Mouse (Mus musculus) retina, embryonic 14.5 days (tissue): ENCODE data around the gene Slc34a1.

Source experiments
- DNase-seq: peaks from one replicate; pipeline ENCODE4 v3.0.0-alpha.2; 2015; ENCODE audit warnings: low spot score

Slc34a1 gene

DNA sequence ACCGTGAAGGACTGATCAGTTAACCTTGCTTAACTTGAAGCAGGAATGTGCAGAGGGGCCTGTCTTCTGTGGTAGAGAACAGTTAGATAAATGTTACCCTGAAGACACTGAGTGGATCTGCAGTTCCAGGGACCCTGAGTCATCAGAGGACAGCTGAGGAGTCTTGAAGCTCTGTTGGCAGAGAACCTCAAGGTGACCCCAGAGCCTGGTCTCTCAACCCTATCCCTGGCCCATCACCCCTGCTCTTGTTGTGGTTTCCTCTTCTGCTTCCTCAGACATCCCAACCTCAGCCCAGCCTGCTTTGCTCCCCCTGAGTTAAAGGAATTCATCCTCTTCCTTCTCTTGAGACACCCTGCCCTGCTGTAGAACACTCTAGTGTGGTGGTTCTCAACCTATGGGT lies at the start of gene Slc34a1:
Slc34a1 (plus strand) TSS at position 100 of the 400 bp plus-strand sequence.
- no peak for DNase-seq

DNA sequence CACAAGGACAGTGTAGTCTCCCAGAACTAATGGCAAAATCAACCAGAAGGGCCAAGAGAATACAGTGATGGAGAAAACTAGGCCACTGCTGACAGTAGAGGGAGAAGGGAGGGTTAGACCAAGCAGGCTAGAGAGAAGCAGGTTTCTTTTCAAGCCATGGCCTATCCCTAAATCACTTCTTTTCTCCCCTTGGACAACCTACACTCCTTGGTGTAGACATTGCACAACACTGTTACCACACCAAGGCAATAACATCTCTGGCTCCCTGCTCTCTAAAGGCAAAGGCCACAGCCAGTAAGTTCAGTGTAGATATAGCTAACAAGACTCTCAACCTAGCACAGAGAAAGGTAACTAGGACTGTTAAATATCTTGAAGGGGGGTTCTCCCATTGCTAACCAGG lies 36.8 kb upstream of the Slc34a1 start:
- no peak for DNase-seq

DNA sequence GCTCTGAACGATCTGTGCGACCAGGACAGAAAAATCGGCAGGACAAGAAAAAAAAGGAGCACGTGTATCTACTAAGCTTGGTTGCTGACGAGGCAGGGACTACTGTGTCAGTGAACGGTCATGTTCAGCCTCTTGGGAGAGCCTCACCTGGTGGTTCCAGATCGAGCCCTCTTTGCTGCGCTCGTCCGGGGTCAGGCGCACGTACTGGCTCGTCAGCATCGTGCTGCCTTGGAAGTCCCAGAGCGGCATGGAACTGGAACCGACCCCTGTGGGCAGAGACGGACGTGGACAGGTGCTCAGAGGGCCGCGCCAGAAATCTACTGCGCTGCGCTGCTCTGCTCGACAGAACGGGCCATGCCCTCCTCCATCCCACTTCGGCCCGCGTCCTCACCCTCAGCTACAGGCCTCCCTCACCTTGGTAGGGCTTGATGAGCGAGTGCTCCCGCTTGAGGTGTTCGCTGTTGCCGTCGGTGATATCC lies 36.0 kb upstream of the Slc34a1 start:
- no peak for DNase-seq

DNA sequence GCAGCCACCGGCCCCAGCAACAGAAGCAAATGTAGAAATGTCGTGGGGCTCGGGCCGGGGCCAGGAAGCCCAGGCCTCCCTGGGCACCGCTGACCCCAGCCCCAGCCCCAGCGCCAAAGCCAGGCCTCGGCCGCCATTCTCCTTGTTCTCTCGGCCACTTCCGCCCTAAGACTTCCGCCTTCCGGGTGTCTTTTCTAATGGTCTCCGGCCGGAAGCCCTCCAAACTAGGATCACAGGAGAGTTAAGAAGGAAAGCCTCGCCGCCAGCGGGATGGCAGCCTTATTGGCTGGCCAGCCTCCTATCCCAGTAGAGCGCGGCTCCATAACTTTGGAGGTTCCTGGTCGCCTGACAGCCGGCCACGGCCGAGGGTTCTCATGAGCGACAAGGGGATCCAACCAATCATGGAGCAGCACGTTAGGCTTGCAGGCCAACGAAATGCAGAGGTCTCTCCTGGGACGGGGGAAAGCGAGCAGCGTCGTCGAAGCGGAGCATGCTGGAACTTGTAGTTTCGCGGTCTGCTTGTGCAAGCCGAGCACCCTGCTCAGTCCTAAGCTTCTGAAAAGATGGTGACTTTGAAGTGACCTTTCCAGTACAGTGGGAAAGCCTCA lies 35.4 kb upstream of the Slc34a1 start, which contains the start of gene Lman2:
Lman2 (minus strand) TSS at position 331 of the 608 bp plus-strand sequence.
- peak; percentile 97 for DNase-seq

DNA sequence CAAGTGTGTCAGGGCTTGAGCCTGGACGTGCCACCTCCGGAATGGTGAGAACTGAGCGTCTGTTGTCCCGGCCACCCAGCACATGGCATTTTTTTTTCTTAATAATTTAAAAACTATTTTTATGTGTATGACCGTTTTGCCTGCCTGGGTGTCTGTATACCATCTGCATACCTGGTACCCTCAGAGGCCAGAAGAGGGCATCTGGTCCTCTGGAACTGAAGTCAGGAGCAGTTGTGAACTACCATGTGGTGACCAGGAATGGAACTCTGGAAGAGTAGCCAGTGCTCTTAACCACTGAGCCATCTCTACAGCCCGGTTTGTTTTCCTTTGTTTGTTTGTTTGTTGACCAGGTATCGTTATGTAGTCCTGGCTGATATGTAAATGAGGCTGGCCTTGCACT lies 29.6 kb upstream of the Slc34a1 start:
- no peak for DNase-seq

DNA sequence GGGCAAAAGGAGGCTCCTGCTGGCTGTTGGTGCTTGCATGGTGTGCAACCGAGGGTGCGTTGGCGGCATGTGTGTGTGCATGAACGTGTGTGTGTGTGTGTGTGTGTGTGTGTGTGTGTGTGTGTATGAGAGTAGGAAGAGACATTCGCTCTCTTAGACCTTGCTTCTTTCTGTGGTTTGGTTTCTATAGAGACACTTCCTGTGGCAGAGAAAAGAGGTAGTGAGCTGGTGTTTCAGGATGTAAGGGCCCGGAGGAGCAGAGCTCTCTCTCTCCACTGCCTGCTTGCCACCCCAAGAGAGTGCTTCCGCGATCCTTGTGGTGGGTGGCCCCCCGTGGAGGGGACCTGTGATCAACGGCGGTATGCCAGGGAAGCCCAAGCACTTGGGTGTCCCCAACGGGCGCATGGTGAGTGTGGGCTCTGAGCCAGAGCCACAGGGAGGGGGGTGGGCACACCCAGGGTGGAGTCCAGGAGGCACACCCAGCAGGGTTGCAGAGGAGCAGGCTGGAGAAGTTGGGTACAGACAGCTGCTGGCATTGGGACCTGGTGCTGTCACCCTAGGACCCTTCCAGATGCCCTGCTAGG lies 28.4 kb upstream of the Slc34a1 start, which contains the start of gene Rgs14:
Rgs14 (plus strand) TSS at position 202 of the 584 bp plus-strand sequence.
- DNase-seq, result no peak

DNA sequence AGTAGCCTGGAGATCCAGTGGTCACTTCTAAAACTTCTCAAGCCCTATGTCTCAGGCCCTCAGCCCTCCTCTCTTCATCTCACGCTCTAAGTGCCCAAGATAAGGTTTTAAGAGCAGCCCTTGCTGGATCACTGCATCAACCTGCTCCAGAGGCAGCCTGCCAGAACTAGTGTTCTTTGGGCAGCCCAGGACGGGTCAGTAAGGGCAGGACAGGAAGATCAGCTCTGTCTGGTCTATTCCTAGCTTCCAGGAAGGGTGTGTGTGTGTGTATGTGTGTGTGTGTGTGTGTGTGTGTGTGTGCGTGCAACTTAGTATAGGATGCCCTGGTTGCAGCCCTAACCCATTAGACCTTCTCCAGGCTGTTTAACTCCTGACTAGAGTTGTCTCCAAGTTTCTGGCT lies 27.8 kb upstream of the Slc34a1 start:
- DNase-seq, result no peak

DNA sequence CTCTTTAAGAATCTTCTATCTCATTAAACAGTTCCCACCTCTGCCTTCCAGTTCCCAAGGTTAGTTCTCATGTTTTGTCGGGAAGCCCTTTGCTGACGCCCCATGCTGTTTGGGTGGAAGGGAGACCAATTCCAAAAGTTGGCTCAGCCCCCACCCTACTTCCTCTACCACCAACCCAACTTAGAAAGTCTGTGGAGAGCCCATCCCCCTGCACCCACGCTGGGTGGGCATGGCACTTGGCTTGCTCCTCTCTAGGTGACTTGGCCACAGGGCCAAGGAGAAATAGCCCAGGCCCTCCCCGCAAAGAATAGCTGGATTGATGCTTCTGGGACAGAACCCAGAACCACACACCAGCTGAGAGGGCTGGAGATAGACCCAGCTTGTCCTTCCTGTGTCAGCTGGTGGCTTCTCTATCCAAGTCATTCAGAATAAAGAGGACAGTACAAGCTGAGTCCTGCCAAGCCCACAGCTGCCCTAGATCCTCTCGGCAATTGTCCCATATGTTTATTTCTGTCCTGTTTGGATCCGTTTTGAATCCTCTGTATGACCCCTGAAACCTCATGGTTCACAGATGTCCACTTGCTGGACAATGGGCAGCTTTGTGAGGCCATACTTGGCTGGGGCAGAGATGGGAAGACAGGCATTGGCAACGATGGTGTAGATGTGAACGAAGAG lies 26.8 kb upstream of the Slc34a1 start:
- DNase-seq, result no peak

DNA sequence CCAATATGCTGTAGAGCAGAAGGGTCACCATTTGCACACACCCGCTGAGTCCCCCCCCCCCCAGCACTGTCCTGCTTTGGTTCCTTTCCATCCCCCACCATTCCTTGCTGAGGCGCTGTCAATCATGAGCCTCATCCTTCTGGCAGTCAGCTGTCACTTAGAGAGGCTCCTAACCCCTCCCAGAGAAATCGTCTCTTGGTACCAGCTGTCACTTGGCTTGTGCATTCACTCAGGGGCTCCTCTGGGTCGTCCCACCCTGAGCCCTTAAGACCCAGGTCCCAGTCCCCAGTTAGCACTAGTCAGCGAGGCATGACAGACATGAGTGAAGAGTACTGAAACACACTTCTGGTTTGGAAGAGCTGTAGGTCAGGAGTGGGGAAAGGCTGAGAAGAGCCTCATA lies 26.2 kb upstream of the Slc34a1 start:
- peak; percentile 10 for DNase-seq

DNA sequence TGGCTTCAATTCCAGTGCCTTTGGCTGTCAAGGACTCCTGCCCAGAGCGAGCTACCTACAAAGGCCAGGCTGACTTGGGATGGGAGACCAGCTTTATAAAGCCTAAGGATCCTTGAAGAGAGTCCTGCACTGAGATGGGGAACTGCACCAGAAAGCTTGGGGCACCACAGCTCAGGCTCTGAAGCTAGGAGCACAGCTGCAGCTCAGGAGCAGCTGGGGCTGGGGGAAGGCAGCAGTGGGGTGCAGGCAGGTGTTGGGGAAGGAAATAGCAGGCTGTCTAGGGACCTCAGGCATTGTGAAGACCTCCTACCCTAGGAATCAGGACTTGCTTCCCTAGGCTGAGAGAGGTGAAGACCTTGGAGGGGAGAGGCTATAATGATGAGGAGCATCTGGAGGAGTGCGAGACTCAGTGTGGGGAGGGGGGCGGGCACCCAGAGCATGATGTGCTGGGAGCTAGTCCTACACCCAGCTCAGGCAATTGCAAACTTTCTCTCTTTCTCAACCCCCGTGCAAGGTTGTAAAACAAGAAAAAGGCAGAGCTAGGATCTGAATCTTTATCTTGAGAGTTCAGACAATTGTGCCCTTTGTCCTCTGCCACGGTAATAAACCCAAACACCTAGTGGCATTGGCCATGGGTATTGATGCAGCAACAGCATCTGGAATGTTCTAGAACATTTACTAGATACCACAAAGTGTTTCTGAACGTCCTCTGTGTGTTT lies 23.6 kb upstream of the Slc34a1 start:
- DNase-seq, result no peak

DNA sequence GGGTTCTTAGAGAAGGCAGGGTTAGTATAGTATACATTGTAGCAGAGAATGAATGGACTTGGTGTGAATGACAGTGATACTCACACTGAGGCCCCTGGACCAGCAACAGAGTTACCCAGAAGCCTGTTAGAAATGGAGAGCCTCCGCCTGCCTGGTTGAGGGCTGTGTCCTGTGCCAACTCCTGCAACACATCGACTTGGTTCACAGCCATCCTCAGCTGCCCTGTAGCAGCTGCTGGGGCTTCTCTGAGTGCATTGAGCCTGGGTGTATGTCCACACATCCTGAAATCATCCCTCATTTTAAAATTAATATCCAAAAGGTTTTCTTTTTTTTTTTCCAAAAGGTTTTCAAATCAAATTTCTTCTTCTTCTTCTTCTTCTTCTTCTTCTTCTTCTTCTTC lies 22.1 kb upstream of the Slc34a1 start:
- no peak for DNase-seq

DNA sequence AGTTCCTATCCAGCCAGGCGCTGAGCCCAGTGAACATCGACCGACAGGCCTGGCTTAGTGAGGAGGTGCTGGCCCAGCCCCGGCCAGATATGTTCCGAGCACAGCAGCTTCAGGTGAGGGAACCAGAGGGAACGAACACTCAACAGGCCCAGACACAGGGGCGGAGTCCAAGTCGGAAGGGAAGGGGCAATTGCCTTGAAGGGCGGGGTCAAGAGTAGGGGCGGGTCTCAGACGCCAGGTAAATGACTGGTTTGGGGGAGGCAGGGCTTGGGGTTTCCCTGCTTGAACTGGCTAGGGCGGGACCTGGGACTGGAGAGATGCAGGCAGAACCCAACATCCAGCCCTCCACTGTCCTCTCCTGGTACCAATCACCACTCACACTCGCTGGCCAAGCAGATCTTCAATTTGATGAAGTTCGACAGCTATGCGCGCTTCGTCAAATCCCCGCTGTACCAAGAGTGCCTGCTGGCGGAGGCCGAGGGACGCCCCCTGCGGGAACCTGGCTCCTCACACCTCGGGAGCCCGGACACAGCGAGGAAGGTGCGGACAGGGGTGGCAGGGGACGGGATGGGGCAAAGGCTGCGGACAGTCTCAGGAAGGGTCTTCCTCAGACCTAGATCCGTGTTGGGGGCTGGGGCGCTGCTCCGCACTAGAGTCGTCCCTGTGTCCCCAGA lies 18.9 kb upstream of the Slc34a1 start:
- DNase-seq, result peak; percentile 37

DNA sequence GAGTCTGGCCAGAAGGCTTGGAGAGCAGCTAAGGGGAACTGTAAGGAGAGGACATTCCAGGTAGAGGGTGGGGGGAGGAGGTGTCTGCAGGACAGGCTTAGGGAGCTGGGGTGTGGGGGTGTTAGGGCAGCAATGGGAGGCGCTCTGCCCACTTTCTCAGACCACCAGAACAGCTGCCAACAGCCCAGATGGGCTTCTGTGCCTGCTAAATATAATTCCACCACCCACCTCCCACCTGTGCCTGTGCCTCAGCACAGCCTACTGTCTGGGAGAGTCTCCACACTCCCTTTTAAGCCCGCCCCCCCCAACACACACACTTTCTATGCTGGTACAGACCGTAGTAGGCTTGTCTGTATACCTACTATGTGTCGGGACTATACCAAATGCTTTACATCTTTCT lies 16.2 kb upstream of the Slc34a1 start:
- DNase-seq, result no peak

DNA sequence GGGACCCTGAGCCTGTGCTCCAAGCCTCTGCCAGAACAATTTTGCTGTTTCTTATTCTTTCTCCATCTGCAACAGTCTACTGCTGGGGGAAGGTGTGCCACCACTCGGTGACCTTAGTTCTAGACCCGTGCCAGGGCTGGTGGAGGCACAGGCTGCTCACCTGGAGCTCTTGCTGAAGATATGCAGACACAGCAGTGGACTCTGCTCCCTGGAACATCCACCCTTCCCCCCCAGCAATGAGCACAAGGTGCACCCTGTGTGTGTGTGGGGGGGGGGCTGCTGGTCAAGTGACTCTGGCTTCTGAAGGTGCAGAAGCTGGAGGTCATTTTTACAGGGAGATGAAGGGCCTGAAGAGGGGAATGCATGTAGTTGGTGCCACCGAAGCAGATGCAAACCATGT lies 7.3 kb upstream of the Slc34a1 start:
- DNase-seq, result no peak

DNA sequence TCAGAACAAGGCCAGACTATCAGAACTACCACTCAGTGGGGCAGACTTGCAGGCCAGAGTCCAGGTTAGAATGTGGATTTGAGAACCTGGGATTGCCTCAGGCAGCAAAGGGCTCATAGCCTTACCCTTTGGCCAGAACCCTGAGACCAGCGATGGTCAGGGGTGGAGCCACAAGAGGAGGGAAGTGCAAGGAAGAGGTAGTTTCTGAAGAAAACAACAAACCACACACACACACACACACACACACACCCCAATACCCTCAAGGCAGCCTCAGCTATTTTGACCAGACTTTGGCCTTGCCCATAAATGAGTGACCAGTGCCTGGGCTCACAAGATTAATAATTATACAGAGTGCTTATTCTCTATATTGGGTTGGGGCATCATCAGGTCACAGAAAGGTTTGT lies 6.4 kb upstream of the Slc34a1 start:
- DNase-seq, result no peak

DNA sequence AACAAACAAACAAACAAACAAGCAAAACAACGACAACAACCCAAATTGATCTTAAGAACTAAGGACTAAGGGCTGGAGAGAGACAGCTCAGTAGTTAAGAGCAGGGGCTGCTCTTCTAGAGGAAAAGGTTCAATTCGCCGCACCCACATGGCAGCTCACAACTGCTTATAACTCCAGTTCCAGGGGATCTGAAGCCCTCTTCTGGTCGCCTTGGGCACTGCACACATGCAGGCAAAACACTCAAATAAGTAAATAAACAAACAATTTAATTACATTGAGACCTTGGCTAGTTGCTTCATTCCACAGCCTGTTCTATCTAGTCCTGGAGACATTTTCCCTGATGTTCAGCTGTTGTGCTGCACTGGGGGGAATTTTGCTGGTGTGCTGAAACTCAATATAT lies 5.1 kb upstream of the Slc34a1 start:
- DNase-seq, result no peak

DNA sequence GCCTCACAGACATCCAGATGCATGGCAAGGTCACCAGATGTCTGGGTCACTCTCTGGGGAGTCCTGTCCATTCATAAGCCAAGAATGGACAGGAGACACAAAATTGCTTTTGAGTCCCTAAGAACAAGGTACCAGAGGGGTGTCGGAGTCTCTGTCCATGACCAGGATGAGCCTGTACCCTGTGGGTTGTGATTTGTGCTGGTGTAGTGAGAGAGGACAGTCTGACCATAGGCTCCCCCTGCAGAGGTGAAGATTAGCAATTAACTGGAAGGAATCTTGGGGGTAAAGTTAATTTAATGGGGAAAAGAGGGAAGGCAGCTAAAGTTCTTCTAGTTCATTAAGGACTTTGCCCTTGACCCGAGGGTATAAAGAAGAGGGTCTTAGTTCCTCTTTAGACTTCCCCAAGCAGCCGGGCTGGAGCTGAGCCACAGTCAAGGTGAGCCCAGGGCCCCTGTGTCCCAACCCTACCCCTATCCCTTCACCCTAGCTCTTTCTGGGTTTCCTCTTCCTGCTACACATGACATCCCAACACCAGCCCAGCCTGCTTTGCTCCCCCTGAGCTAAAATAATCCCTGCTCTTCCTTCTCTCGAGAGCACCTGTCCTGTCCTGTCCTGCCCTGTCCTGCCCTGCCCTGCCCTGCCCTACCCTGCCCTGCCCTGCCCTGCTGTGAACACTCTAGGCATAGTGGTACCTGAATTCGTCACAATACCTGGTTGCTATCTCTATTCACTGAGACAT lies 1.5 kb downstream of the Slc34a1 start:
- no peak for DNase-seq

DNA sequence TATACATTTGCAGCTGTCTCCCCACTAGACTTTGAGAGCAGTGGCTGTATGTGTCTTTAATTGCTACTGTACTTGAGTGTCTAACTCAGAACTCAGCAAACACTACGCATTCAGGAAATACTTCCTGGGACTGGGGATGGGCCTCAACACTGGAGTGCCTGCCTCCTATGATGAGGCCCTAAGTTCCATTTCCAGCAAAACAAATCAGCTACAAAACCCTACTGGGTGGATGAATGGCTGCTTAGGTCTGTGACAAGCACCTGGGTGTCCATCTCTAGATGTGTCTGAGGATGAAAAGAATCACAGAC lies 2.0 kb downstream of the Slc34a1 start:
- DNase-seq, result no peak

DNA sequence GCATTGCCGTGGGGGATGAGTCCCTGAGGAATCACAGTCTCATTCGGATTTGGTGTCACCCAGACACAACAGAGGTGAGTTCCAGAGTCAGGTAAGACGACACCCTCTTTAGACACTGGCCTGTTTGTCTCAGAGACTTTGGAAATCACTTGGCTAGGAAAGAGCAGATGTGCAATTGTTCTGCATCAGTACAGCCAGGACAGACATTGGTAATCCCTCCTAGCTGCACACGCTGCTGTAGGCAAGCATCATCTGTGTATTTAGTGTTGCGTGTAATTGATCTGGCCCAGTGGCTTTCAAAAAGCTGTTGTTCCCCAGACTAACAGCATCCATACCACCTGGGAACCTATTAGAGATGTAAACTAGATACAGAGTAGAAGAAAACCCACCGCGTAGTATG lies 5.3 kb downstream of the Slc34a1 start:
- DNase-seq, result no peak

DNA sequence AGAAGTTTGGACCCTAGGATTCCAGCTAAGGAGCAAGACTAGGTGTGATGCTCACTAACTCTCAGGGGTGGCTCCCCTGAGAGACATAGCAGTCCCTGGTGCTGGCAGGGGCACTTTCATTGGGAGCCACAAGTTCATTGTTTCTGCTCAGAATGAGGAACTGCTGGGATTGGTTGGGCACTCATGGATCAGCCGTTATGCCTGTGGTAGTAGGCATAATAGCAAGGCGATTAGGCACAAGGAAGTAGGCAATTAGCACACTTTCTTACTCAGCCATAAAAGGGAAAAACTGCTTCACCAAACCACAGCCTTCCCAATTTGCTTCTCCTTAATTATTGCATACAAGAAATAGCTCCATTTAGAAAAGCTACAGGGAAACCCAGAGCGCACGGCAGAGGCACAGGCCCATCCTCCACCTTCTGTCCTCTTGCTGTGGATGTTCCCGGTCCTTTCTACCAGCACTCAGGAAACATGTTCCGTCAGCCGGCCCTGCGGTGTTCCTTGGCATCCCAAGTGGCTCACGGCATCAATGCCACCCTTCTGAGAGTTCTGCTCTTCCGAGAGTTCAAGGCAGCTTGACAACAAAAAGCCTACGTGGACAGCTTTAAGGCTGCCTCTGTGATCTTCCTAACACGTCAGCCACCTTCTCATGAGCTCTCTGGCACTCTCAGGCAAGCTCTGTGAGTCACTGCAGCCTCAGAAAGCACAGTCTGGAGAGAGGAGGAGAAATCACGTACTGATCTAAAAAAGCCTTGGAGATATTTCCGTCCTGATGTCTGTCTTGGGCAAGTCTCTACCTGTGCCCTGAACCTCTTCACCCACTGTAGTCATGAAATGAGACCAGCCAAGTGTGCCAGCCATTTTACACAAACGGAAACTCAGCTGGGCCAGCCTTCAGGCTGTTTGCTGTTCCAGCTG lies 6.2 kb downstream of the Slc34a1 start:
- DNase-seq, result no peak
